Mouse (Mus musculus) G1E-ER4 (cell line): ENCODE measurements around the gene Krtap4-2. TPM values are rescaled to one million over a fixed set of nuclear protein-coding genes. Genes with fewer than 3 reads are reported as not detected.
"Not testable (repeated sequence)": the region's sequence is repeated elsewhere in the genome, so short reads cannot be mapped to it uniquely, and the experiment has no call there.

ENCODE experiments used
- GATA1 ChIP-seq: IDR thresholded peaks from one replicate; pipeline ENCODE4 v1.8.0; 2012; ENCODE audit warnings: low read length, inconsistent platforms
- polyA plus RNA-seq: library from polyadenylated mRNA; stranded (reverse); fragments of >175 nt; gene quantifications from 2 replicates; pipeline ENCODE4 v1.2.3, GENCODE M21; 2012

The Krtap4-2 gene
- polyA plus RNA-seq, 1 experiment = not detected

DNA sequence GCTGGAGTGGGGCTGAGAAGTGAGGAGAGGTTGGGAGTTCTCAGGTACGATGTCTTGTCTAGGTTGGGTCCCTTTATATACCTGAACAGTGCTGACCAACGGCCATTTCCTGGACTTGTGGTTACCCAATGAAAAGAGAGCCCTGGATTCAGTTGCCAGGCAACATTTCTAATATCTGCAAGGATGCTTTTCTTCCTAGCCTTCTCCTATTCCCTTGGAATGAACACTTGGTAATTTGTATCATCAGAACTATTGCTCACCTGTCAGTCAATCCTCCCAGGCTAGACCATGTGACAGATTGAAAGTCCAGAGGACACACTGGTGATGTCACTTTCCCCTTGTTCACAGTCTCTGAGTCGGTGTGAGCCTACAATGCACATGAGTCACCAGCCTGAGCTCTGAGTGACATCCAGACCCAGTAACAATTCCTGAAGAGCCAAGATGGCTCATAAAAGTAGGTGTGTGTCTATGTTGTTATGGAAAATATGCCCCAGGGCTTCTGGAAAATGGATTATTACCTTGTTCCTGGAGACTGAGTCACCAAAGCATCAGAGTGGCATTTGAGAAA, 20.0 kb downstream of the Krtap4-2 start, which contains the start of gene Krtap2-4:
Gene Krtap2-4 (minus strand): TSS at position 51 of the 568 bp plus-strand sequence.
- no peak for TF ChIP-seq GATA1

DNA sequence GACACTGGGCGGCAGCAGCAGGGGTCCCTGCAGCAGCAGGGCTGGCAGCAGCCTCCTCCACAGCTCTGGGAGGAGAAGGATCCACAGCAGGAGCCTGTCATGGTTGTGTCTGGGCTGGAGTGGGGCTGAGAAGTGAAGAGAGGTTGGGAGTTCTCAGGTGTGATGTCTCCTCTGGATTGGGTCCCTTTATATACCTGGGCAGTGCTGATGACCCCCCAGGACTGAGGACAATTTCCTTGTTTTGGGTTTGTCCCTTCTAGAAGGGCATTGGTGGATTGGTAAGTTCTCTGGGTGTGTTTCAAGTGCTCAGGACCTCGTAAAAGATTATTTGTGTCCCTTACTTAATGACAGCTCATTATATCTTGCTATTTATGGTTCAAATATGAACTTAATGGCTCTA, 24.8 kb downstream of the Krtap4-2 start, which contains the start of gene Gm11937:
Gene Gm11937 (minus strand): TSS at position 101 of the 400 bp plus-strand sequence.
- not testable (repeated sequence) for TF ChIP-seq GATA1

DNA sequence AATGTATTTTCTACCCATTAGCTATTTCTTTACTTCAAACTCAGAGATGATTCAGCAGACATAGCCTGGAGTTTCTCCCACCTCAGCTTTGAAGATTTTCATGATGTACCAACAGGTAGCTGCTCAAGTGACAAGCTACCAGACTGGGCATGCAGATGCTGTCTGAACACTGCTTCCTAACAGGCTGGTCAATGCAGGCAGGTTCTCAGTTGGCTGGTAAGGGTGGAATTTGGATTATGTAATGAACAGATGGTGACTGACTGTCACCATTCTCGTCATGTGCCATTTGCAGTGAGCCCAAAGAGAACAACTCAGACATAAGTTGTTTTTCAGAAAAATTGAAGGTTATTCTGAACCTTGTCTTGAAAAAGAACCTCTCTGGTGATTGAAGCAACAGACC, 25.8 kb downstream of the Krtap4-2 start:
- TF ChIP-seq GATA1 = no peak

DNA sequence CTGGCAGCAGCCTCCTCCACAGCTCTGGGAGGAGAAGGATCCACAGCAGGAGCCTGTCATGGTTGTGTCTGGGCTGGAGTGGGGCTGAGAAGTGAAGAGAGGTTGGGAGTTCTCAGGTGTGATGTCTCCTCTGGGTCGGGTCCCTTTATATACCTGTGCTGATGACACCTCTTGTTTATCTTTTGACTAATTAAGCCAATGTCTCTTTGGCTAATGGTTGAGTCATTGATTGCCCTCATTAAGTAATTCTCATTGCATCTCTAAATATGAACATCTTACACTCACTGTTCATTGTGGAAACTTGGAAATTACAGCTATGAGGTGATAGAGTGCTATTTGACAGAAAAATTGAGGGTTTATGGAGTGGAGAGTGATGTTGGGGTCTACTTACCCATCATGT, 31.7 kb downstream of the Krtap4-2 start, which contains the start of gene Gm11938:
Gene Gm11938 (minus strand): TSS at position 101 of the 400 bp plus-strand sequence.
- not testable (repeated sequence) for TF ChIP-seq GATA1

DNA sequence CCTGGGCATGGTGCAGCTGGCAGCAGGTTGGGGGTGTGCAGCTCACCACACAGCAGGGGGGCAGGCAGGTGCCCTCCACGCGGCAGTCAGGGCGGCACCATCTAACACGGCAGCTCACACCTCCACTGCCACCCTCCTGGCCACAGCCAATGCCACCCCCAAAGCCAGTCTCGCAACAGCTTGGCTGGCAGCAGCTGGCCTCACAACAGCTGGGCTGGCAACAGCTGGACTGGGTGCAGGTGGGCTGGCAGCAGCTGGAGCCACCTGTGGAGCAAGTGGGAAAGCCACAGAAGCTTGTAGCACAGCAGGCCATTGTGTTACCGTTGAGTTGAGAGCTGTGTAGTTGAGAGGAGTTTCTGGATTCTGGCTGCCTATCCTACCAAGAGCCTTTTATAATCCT, 37.1 kb downstream of the Krtap4-2 start, which contains the start of gene Krtap9-3:
Gene Krtap9-3 (minus strand): TSS at position 364 of the 400 bp plus-strand sequence.
- TF ChIP-seq GATA1 = not testable (repeated sequence)

DNA sequence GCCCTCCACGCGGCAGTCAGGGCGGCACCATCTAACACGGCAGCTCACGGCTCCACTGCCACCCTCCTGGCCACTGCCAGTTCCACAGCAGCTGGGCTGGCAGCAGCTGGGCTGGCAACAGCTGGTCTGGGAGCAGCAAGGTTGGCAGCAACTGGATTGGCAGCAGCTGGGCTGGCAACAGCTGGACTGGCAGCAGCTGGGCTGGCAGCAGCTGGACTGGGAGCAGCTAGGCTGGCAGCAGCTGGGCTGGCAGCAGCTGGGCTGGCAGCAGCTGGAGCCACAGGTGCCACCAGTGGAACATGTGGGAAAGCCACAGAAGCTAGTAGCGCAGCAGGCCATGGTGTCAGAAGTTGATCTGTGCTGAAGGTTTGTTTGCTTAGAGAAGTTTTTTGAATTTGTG, 43.9 kb downstream of the Krtap4-2 start, which contains the start of gene Krtap1-3:
Gene Krtap1-3 (minus strand): TSS at position 359 of the 400 bp plus-strand sequence.
- no peak for TF ChIP-seq GATA1

DNA sequence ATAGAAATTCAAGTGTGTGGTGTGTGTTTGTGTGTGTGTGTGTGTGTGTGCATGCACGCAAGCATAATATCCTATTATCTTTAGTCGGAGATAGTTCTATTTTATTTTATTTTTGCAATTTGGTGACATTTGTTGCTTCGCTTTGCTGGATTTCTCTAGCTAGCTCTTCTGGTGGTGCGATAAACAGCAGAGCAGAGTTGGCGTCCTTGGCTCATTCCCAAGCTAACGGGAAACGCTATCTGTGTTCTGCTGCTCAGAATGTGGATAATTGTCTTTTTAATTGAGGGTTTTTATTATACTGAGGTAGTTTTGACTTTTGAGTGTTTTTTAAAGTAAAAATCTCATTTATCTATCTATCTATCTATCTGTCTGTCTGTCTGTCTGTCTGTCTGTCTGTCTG, 49.8 kb downstream of the Krtap4-2 start:
- no peak for TF ChIP-seq GATA1

Other genes with a start within 250 kb of the Krtap4-2 start
- gene Krt10, start 245.7 kb downstream of the Krtap4-2 start, polyA plus RNA-seq = 7.4 and 9.6 TPM in 2 replicates
- 0.03 TPM in 1 of 2 replicates, not detected in the other for gene Krt12, start 212.8 kb downstream of the Krtap4-2 start, polyA plus RNA-seq
- not detected in 2 replicates for gene Krt20, start 196.9 kb downstream of the Krtap4-2 start, polyA plus RNA-seq
- not detected in 2 replicates for gene Krt23, start 141.9 kb downstream of the Krtap4-2 start, polyA plus RNA-seq
- not detected in 2 replicates for gene Krt39, start 113.7 kb downstream of the Krtap4-2 start, polyA plus RNA-seq
- gene Krt40, start 91.9 kb downstream of the Krtap4-2 start, polyA plus RNA-seq = not detected in 2 replicates
- gene Krtap3-3, start 84.2 kb downstream of the Krtap4-2 start, polyA plus RNA-seq = not detected in 2 replicates
- not detected in 2 replicates for gene Krtap3-2, start 78.2 kb downstream of the Krtap4-2 start, polyA plus RNA-seq
- not detected in 2 replicates for gene Gm11939, start 75.6 kb downstream of the Krtap4-2 start, polyA plus RNA-seq
- not detected in 2 replicates for gene Krtap3-1, start 68.5 kb downstream of the Krtap4-2 start, polyA plus RNA-seq
- not detected in 2 replicates for gene Krtap1-5, start 54.1 kb downstream of the Krtap4-2 start, polyA plus RNA-seq
- gene Krtap1-4, start 51.4 kb downstream of the Krtap4-2 start, polyA plus RNA-seq = not detected in 2 replicates
- not detected in 2 replicates for gene Krtap1-3, start 43.7 kb downstream of the Krtap4-2 start, polyA plus RNA-seq
- not detected in 2 replicates for gene Krtap9-3, start 37.0 kb downstream of the Krtap4-2 start, polyA plus RNA-seq
- not detected in 2 replicates for gene Gm11938, start 31.8 kb downstream of the Krtap4-2 start, polyA plus RNA-seq
- not detected in 2 replicates for gene Gm11937, start 24.9 kb downstream of the Krtap4-2 start, polyA plus RNA-seq
- gene Krtap2-4, start 20.2 kb downstream of the Krtap4-2 start, polyA plus RNA-seq = not detected in 2 replicates
- gene Gm11562, start 14.6 kb downstream of the Krtap4-2 start, polyA plus RNA-seq = not detected in 2 replicates
- not detected in 2 replicates for gene Krtap4-1, start 6.8 kb downstream of the Krtap4-2 start, polyA plus RNA-seq
- gene Krtap4-7, start 9.0 kb upstream of the Krtap4-2 start, polyA plus RNA-seq = not detected in 2 replicates
- not detected in 2 replicates for gene Gm11555, start 15.2 kb upstream of the Krtap4-2 start, polyA plus RNA-seq
- not detected in 2 replicates for gene Gm11563, start 23.9 kb upstream of the Krtap4-2 start, polyA plus RNA-seq
- gene Krtap4-6, start 30.9 kb upstream of the Krtap4-2 start, polyA plus RNA-seq = not detected in 2 replicates
- not detected in 2 replicates for gene Gm14190, start 55.7 kb upstream of the Krtap4-2 start, polyA plus RNA-seq
- gene Gm14180, start 99.2 kb upstream of the Krtap4-2 start, polyA plus RNA-seq = not detected in 2 replicates
- not detected in 2 replicates for gene Gm11595, start 137.8 kb upstream of the Krtap4-2 start, polyA plus RNA-seq
- gene Krtap4-8, start 145.6 kb upstream of the Krtap4-2 start, polyA plus RNA-seq = not detected in 2 replicates
- gene Krtap4-9, start 150.1 kb upstream of the Krtap4-2 start, polyA plus RNA-seq = not detected in 2 replicates
- not detected in 2 replicates for gene Gm11596, start 158.4 kb upstream of the Krtap4-2 start, polyA plus RNA-seq
- not detected in 2 replicates for gene Gm11569, start 163.8 kb upstream of the Krtap4-2 start, polyA plus RNA-seq
- gene Gm11554, start 169.4 kb upstream of the Krtap4-2 start, polyA plus RNA-seq = not detected in 2 replicates
- gene Krtap4-13, start 174.8 kb upstream of the Krtap4-2 start, polyA plus RNA-seq = not detected in 2 replicates
- gene Gm11564, start 180.6 kb upstream of the Krtap4-2 start, polyA plus RNA-seq = not detected in 2 replicates
- not detected in 2 replicates for gene 2300003K06Rik, start 203.0 kb upstream of the Krtap4-2 start, polyA plus RNA-seq
- gene Krtap4-16, start 216.5 kb upstream of the Krtap4-2 start, polyA plus RNA-seq = not detected in 2 replicates
- not detected in 2 replicates for gene Gm11568, start 222.8 kb upstream of the Krtap4-2 start, polyA plus RNA-seq
- gene Gm11559, start 229.4 kb upstream of the Krtap4-2 start, polyA plus RNA-seq = not detected in 2 replicates
- gene Krtap9-1, start 238.3 kb upstream of the Krtap4-2 start, polyA plus RNA-seq = not detected in 2 replicates
- not detected in 2 replicates for gene Gm11567, start 244.1 kb upstream of the Krtap4-2 start, polyA plus RNA-seq